Mouse (Mus musculus): ENCODE data around the gene Aldob. TPM values are rescaled to one million over a fixed set of nuclear protein-coding genes. Genes with fewer than 3 reads are reported as not detected.

The Aldob gene
- polyA plus RNA-seq (2016; fragmentation: Nextera tagmentation; extraction: Ambion mirVana): 0.10 TPM in 1 of 2 replicates, not detected in the other

- no peak within 1 kb of the TSS for H3K27ac ChIP-seq
- H3K9me3 ChIP-seq: no peaks in the 10 kb centered on the region
- 48% methylated on average over 3 of the region's 3 CpGs for WGBS
- no peak within 1 kb of the TSS for H3K4me2 ChIP-seq
- no peak within 1 kb of the TSS for H3K9ac ChIP-seq (replicated peaks)
- ATAC-seq (ENCODE audit: insufficient number of reproducible peaks, insufficient read depth, low FRiP score, low TSS enrichment, low read depth): no peak
- H3K27me3 ChIP-seq: no peaks in the 10 kb centered on the region
- H3K4me3 ChIP-seq (replicated peaks): no peak within 1 kb of the TSS
- H3K4me1 ChIP-seq (replicated peaks): no peaks in the 10 kb centered on the region
- H3K36me3 ChIP-seq: no peaks in the 10 kb centered on the region
Measured at GRCm38 (mm10) chr4:49549383-49549782, at the start of gene Aldob. Aldob (minus strand) TSS chr4:49549546.

DNA sequence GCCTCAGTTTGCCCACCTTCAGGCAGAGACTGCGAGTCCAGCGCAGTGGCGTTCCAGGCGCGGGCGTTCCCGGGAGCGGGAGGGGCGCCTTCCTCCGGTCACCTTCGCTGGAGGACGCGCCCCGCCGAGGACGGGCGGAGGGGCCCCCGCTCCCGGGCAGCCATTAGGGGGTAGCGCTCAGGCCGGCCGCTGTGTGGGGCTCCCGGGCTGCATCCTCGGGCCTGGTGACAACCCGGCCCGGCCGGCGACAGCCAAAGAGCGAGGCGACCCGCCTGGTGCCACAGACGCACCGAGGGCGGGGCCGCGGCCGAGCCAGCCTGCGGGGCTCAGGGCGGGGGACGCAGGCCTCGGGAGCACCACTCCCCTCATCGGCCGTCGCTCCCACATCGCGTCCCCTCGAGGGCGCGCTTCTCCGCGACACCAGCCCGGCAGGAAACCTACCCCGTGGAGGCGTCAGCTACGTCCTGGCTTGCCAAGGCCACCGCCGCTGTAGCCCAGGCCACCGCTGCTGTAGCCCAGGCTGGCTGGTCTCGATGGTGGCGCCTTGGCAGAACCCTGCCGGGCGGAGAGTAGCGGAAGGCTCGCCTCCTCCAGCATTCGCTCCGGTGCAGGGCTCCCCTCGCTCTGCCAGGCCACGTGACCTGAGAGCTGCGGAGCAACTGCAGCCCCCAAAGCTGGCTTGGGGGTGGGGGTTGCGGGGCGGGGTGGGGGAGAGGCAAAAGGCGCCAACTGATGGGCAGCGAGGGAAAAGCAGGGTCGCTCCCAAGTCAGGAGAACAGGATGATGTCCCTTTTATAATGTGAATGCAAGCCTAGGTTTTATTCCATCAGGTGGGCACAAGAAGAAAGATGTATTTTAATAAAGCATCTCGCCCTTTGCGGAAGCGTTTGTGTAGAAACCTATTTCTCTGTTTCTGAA is 48.1 kb upstream of the Aldob start, which contains the start of gene Tmem246:
Tmem246 (minus strand) TSS at position 694 of the 918 bp plus-strand sequence.
- Histone ChIP-seq H3K4me3 (replicated peaks) (peak within 1 kb of the TSS; percentile 78), H3K27ac (peak within 1 kb of the TSS; percentile 68), H3K27me3 (peaks cover 5% of the 10 kb centered on the region; the same call in 1 of the 2 replicates), H3K4me2 (peak within 1 kb of the TSS; percentile 90), H3K9me3 (no peaks in the 10 kb centered on the region), H3K9ac (replicated peaks) (peak within 1 kb of the TSS; percentile 78), H3K36me3 (no peaks in the 10 kb centered on the region), H3K4me1 (replicated peaks) (peaks cover 4% of the 10 kb centered on the region; the same call in 1 of the 2 replicates)
- WGBS: 1% methylated on average over 77 of the region's 77 CpGs
- peak; percentile 89 for ATAC-seq (ENCODE audit: insufficient number of reproducible peaks, insufficient read depth, low FRiP score, low TSS enrichment, low read depth)

- peak overlapping the region; percentile 78 for H3K4me3 ChIP-seq (replicated peaks)
- no peaks in the 10 kb centered on the region for H3K36me3 ChIP-seq
- peaks cover 5% of the 10 kb centered on the region; the same call in 1 of the 2 replicates for H3K27me3 ChIP-seq
- peak overlapping the region; percentile 68; the same call in 1 of the 2 replicates for H3K27ac ChIP-seq
- 2% methylated on average over 20 of the region's 20 CpGs for WGBS
- ATAC-seq (ENCODE audit: insufficient number of reproducible peaks, insufficient read depth, low FRiP score, low TSS enrichment, low read depth): peak; percentile 34; the same call in 1 of the 2 replicates
- peak overlapping the region; percentile 90 for H3K4me2 ChIP-seq
- H3K9ac ChIP-seq (replicated peaks): peak overlapping the region; percentile 78
- H3K9me3 ChIP-seq: no peaks in the 10 kb centered on the region
- peaks cover 4% of the 10 kb centered on the region; the same call in 1 of the 2 replicates for H3K4me1 ChIP-seq (replicated peaks)
Measured at GRCm38 (mm10) chr4:49596846-49597182, 47.5 kb upstream of the Aldob start.

GRCm38 (mm10) chr4:49590152-49590551 is 40.8 kb upstream of the Aldob start:
- Histone ChIP-seq H3K36me3 (peaks cover 19% of the 10 kb centered on the region), H3K27me3 (no peaks in the 10 kb centered on the region), H3K4me1 (replicated peaks) (peaks cover 2% of the 10 kb centered on the region), H3K4me3 (replicated peaks) (no peak overlapping the region), H3K9ac (replicated peaks) (no peak overlapping the region), H3K9me3 (no peaks in the 10 kb centered on the region), H3K4me2 (no peak overlapping the region), H3K27ac (no peak overlapping the region)
- no peak for ATAC-seq (ENCODE audit: insufficient number of reproducible peaks, insufficient read depth, low FRiP score, low TSS enrichment, low read depth)
- WGBS: 84% methylated on average over 2 of the region's 2 CpGs

- WGBS: 91% methylated on average over 10 of the region's 10 CpGs
- no peaks in the 10 kb centered on the region for H3K9me3 ChIP-seq
- no peak overlapping the region for H3K9ac ChIP-seq (replicated peaks)
- H3K27ac ChIP-seq: no peak overlapping the region
- ATAC-seq (ENCODE audit: insufficient number of reproducible peaks, insufficient read depth, low FRiP score, low TSS enrichment, low read depth): no peak
- H3K27me3 ChIP-seq: no peaks in the 10 kb centered on the region
- H3K36me3 ChIP-seq: peaks cover 20% of the 10 kb centered on the region
- H3K4me2 ChIP-seq: no peak overlapping the region
- H3K4me1 ChIP-seq (replicated peaks): peaks cover 17% of the 10 kb centered on the region
- H3K4me3 ChIP-seq (replicated peaks): no peak overlapping the region
Measured at GRCm38 (mm10) chr4:49586811-49587210, 37.5 kb upstream of the Aldob start.

- Histone ChIP-seq H3K27ac (no peak overlapping the region), H3K36me3 (peaks cover 20% of the 10 kb centered on the region), H3K27me3 (no peaks in the 10 kb centered on the region), H3K4me3 (replicated peaks) (no peak overlapping the region), H3K4me2 (no peak overlapping the region), H3K4me1 (replicated peaks) (peaks cover 23% of the 10 kb centered on the region), H3K9ac (replicated peaks) (no peak overlapping the region), H3K9me3 (no peaks in the 10 kb centered on the region)
- no peak for ATAC-seq (ENCODE audit: insufficient number of reproducible peaks, insufficient read depth, low FRiP score, low TSS enrichment, low read depth)
- 83% methylated on average over 7 of the region's 7 CpGs for WGBS
Measured at GRCm38 (mm10) chr4:49585524-49586101, 36.3 kb upstream of the Aldob start.

DNA sequence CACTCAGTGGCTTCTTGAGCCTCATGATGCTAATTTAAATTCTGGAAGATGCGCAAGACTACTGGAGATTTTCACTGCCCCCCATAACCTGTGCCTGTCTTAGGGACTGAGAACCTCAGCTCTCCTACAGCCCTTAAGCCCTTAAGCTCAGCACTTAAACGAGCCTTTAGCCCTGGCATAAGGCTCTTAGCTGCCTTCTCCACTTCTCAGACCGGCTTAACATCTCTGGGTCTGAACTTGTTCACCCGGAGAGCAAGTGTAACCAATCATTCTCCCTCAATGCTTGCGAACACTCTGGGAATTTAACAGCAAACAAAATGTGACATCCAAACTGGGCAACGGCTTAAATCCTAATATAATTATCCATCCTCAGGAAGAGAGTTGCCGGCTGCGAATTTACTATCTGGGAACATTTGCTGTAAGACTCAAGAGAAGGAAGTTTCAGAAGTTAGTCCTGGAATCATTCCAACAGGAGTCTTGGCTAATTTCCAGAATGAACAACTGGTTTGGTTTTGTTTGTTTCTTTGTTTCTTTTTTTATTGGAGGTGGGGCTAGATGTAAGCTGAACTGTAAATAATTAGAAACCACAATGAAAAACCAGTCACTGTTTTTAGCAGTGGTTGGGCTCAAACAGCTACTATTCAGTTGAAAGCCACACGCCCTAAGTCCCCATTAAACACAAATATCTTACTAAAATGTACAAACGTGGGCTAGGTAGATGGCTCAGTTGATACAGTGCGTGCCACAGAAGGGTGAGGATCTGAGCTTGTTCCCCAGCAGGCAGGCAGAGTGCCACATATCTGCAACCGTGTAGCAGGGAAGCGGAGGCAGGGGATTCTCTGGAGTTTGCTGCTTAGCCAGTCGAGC is 34.9 kb upstream of the Aldob start:
- H3K9ac ChIP-seq (replicated peaks): no peak overlapping the region
- WGBS: 47% methylated on average over 14 of the region's 14 CpGs

GRCm38 (mm10) chr4:49581256-49581655 is 31.9 kb upstream of the Aldob start:
- Histone ChIP-seq H3K4me2 (no peak overlapping the region), H3K36me3 (peaks cover 12% of the 10 kb centered on the region), H3K9me3 (no peaks in the 10 kb centered on the region), H3K27ac (no peak overlapping the region), H3K4me3 (replicated peaks) (no peak overlapping the region), H3K27me3 (no peaks in the 10 kb centered on the region), H3K9ac (replicated peaks) (no peak overlapping the region), H3K4me1 (replicated peaks) (peaks cover 31% of the 10 kb centered on the region)
- 38% methylated on average over 4 of the region's 4 CpGs for WGBS
- ATAC-seq (ENCODE audit: insufficient number of reproducible peaks, insufficient read depth, low FRiP score, low TSS enrichment, low read depth): no peak

More for the DNA sequence above, 34.9 kb upstream of the Aldob start:
- no peak for ATAC-seq (ENCODE audit: insufficient number of reproducible peaks, insufficient read depth, low FRiP score, low TSS enrichment, low read depth)
- H3K4me3 ChIP-seq (replicated peaks): no peak overlapping the region
- no peaks in the 10 kb centered on the region for H3K9me3 ChIP-seq
- H3K4me1 ChIP-seq (replicated peaks): peaks cover 31% of the 10 kb centered on the region
- H3K4me2 ChIP-seq: no peak overlapping the region
- H3K27ac ChIP-seq: peak overlapping the region; percentile 56; the same call in 1 of the 2 replicates
- H3K27me3 ChIP-seq: no peaks in the 10 kb centered on the region
- H3K36me3 ChIP-seq: peaks cover 20% of the 10 kb centered on the region

DNA sequence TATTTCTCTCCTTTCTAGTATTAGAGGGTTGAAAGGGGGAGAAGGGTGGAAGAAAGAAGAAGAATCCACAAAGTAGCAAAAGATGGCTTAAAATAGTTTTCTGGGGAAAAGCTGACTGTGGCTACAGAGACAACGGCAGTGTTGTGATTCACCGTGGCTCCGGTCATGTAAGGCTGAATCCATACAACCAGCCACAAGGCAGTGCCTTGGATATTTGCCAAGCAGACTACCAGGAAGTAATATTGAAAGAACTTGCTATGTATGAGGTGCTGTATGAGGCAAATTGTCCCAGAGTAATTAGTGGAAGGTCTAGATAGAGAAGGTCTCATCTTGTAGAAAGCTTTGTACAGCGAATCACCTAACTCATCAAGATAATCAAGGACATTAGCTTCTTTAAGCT is 22.8 kb upstream of the Aldob start:
- Histone ChIP-seq H3K4me3 (replicated peaks) (no peak overlapping the region), H3K4me2 (no peak overlapping the region), H3K4me1 (replicated peaks) (no peaks in the 10 kb centered on the region), H3K27ac (no peak overlapping the region), H3K36me3 (no peaks in the 10 kb centered on the region), H3K27me3 (no peaks in the 10 kb centered on the region), H3K9me3 (no peaks in the 10 kb centered on the region), H3K9ac (replicated peaks) (no peak overlapping the region)
- 94% methylated on average over 4 of the region's 4 CpGs for WGBS
- no peak for ATAC-seq (ENCODE audit: insufficient number of reproducible peaks, insufficient read depth, low FRiP score, low TSS enrichment, low read depth)

- H3K9ac ChIP-seq (replicated peaks): no peak overlapping the region
- no peaks in the 10 kb centered on the region; the same call in 1 of the 2 replicates for H3K27me3 ChIP-seq
- no peaks in the 10 kb centered on the region for H3K36me3 ChIP-seq
- H3K27ac ChIP-seq: no peak overlapping the region
- ATAC-seq (ENCODE audit: insufficient number of reproducible peaks, insufficient read depth, low FRiP score, low TSS enrichment, low read depth): peak; percentile 73; the same call in 1 of the 2 replicates
- no peak overlapping the region for H3K4me3 ChIP-seq (replicated peaks)
- no peaks in the 10 kb centered on the region for H3K9me3 ChIP-seq
- no peak overlapping the region for H3K4me2 ChIP-seq
- H3K4me1 ChIP-seq (replicated peaks): no peaks in the 10 kb centered on the region
- WGBS: 26% methylated on average over 3 of the region's 3 CpGs
Measured at GRCm38 (mm10) chr4:49567613-49568012, 18.3 kb upstream of the Aldob start.

Measured in limb, embryonic 12.5 days (tissue).